26 mouse cellular contexts compared by ENCODE assay signal in the genomic region with DNA sequence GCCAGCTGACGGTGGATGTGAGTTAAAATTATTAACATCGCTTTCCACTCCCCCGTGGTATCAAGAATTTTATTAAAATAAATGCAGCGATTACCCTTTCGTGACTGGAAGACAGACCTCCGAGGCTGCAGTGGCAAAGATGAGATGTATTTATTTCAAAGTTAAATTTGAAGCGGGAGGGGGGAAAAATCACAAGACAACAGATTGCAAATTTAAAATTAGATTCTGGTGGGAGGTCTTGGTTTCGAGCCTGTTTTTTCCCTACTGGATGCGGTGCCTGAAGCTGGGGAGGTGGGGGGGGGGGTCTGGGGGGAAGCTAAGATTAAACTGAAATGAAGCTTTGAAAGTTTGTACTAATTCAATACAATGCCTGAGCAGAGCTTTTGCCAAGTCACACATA.
A peak's percentile ranks its signal among the peaks of the same experiment; 100 is the strongest.
DNase-seq lines count a peak whose midpoint lies in the region; ATAC-seq and TF ChIP-seq lines count a peak whose summit lies in the region.
"Had no signal": no experiment of that assay in that cellular context is flagged by ENCODE, and none has a peak within 500 bp of the region (broad histone marks: within the 10 kb centered on the region; RNA-seq: fewer than 3 reads in every experiment).

No protein-coding gene starts in this region.

- DNase-seq in forebrain, postnatal 0 days: no peak
- no peak for DNase-seq in layer of hippocampus, adult 2 months (ENCODE audit: low spot score in 2 of 2)
- no peak for DNase-seq in layer of hippocampus, adult 8-10 months (ENCODE audit: low spot score in 2 of 2)
- no peak for DNase-seq in left cerebral cortex, adult 2 months (ENCODE audit: extremely low spot score in 1 of 2, low spot score in 2 of 2)
- DNase-seq in left cerebral cortex, adult 11 months (ENCODE audit: low spot score): no peak
- no peak for DNase-seq in thymus, adult 2 months
- DNase-seq: B cell, adult 2 months; cerebellum, adult 11 months; cerebellum, adult 18-20 months; cerebellum, adult 8-10 months; cerebellum, adult 9-11 months; cerebellum, postnatal 14 days; cerebellum, postnatal 36 days; embryo, embryonic 11 days had no signal

- no peak overlapping the region for H3K9ac ChIP-seq in forebrain, postnatal 0 days
- H3K9ac ChIP-seq in forebrain, embryonic 15.5 days (replicated peaks): no peak overlapping the region
- H3K9ac ChIP-seq: embryonic facial prominence, embryonic 13.5 days; embryonic facial prominence, embryonic 15.5 days; forebrain, embryonic 12.5 days had no signal

- no peak for TF ChIP-seq CTCF in forebrain, postnatal 0 days (IDR thresholded peaks at IDR 0.05; ENCODE audit: low read depth)
- no peak for TF ChIP-seq CTCF in layer of hippocampus, adult 2 months (conservative IDR thresholded peaks at IDR 0.05)
- no peak for TF ChIP-seq CTCF in left cerebral cortex, adult 2 months (IDR thresholded peaks at IDR 0.05)
- TF ChIP-seq CTCF in thymus, adult 2 months (IDR thresholded peaks at IDR 0.05; ENCODE audit: borderline replicate concordance, control insufficient read depth, extremely low read depth, insufficient read depth, low read length, poor library complexity): no peak

- no peak overlapping the region for H3K4me2 ChIP-seq in forebrain, postnatal 0 days (ENCODE audit: low read depth)
- H3K4me2 ChIP-seq in forebrain, embryonic 15.5 days (replicated peaks): no peak overlapping the region
- H3K4me2 ChIP-seq: embryonic facial prominence, embryonic 13.5 days; embryonic facial prominence, embryonic 15.5 days; forebrain, embryonic 12.5 days had no signal

- WGBS in forebrain, postnatal 0 days: 45% methylated on average over 9 of the region's 9 CpGs
- 54% methylated on average over 9 of the region's 9 CpGs for WGBS in forebrain, embryonic 15.5 days
- WGBS in thymus, adult 2 months: 94% methylated on average over 9 of the region's 9 CpGs

- H3K36me3 ChIP-seq in forebrain, postnatal 0 days (ENCODE audit: insufficient read depth): no peaks in the 10 kb centered on the region
- H3K36me3 ChIP-seq in forebrain, embryonic 15.5 days: no peaks in the 10 kb centered on the region
- no peaks in the 10 kb centered on the region for H3K36me3 ChIP-seq in thymus, adult 2 months (ENCODE audit: control insufficient read depth, insufficient read depth, low read length)
- H3K36me3 ChIP-seq: embryonic facial prominence, embryonic 13.5 days; embryonic facial prominence, embryonic 15.5 days; forebrain, embryonic 10.5 days; forebrain, embryonic 12.5 days; G1E had no signal

- no peak overlapping the region for H3K4me3 ChIP-seq in forebrain, postnatal 0 days (ENCODE audit: low read depth, low read length)
- no peak overlapping the region for H3K4me3 ChIP-seq in forebrain, embryonic 15.5 days
- H3K4me3 ChIP-seq in layer of hippocampus, adult 2 months: 0 out of 2 replicates have a peak overlapping the region, but pooled peaks have one; percentile 4
- H3K4me3 ChIP-seq in left cerebral cortex, adult 2 months: no peak overlapping the region
- no peak overlapping the region for H3K4me3 ChIP-seq in thymus, adult 2 months (ENCODE audit: control insufficient read depth, insufficient read depth, low read length)
- H3K4me3 ChIP-seq: embryonic facial prominence, embryonic 13.5 days; embryonic facial prominence, embryonic 15.5 days; erythroblast, embryonic 14.5 days; forebrain, embryonic 10.5 days; forebrain, embryonic 12.5 days had no signal

- no peak overlapping the region for H3K27ac ChIP-seq in forebrain, postnatal 0 days (ENCODE audit: low read depth, low read length)
- H3K27ac ChIP-seq in forebrain, embryonic 15.5 days (replicated peaks): no peak overlapping the region
- peak overlapping the region; percentile 87 for H3K27ac ChIP-seq in layer of hippocampus, adult 2 months
- peak overlapping the region; percentile 17; the same call in 1 of the 2 replicates for H3K27ac ChIP-seq in left cerebral cortex, adult 2 months
- H3K27ac ChIP-seq in thymus, adult 2 months (ENCODE audit: control insufficient read depth, insufficient read depth, low read length): no peak overlapping the region
- H3K27ac ChIP-seq: embryonic facial prominence, embryonic 13.5 days; forebrain, embryonic 12.5 days had no signal

- peaks cover 10% of the 10 kb centered on the region; the same call in 1 of the 2 replicates for H3K4me1 ChIP-seq in forebrain, postnatal 0 days (ENCODE audit: insufficient read depth)
- peaks cover 30% of the 10 kb centered on the region for H3K4me1 ChIP-seq in forebrain, embryonic 15.5 days
- no peaks in the 10 kb centered on the region for H3K4me1 ChIP-seq in thymus, adult 2 months (replicated peaks; ENCODE audit: control insufficient read depth, insufficient read depth, low read length)

- no peaks in the 10 kb centered on the region for H3K9me3 ChIP-seq in forebrain, postnatal 0 days (ENCODE audit: low read length)
- H3K9me3 ChIP-seq in forebrain, embryonic 15.5 days: no peaks in the 10 kb centered on the region
- H3K9me3 ChIP-seq: embryonic facial prominence, embryonic 13.5 days; forebrain, embryonic 10.5 days; forebrain, embryonic 12.5 days had no signal

- intact Hi-C loops in left cerebral cortex, adult 2 months (cut with DNase I): no loop called here

- no peaks in the 10 kb centered on the region for H3K27me3 ChIP-seq in forebrain, postnatal 0 days (ENCODE audit: insufficient read depth, low read length)
- no peaks in the 10 kb centered on the region for H3K27me3 ChIP-seq in forebrain, embryonic 15.5 days
- H3K27me3 ChIP-seq in thymus, adult 2 months (ENCODE audit: control insufficient read depth, insufficient read depth, low read length): no peaks in the 10 kb centered on the region
- H3K27me3 ChIP-seq: CH12.LX; embryonic facial prominence, embryonic 13.5 days; embryonic facial prominence, embryonic 15.5 days; forebrain, embryonic 12.5 days; Patski had no signal

- 0 out of 2 replicates have a peak, but pooled peaks have one; percentile 19 for ATAC-seq in forebrain, postnatal 0 days
- no peak for ATAC-seq in forebrain, embryonic 15.5 days (replicated peaks)
- ATAC-seq: activated CD4-positive, CD25-positive, alpha-beta regulatory T cell, adult 4 months; CD4-positive, CD25-positive, alpha-beta regulatory T cell, adult 4 months; forebrain, embryonic 14.5 days had no signal

- no peak for TF ChIP-seq POLR2A in thymus, adult 2 months (IDR thresholded peaks at IDR 0.05; ENCODE audit: control insufficient read depth, extremely low read depth, insufficient read depth, low read length, poor library complexity)

Comparison
In these comparisons a context has a peak if more than half of its experiments do, and no peak if none do; other contexts are left out.
1. H3K27ac ChIP-seq: peak in layer of hippocampus, adult 2 months (single experiment) and left cerebral cortex, adult 2 months (single experiment); none in forebrain, postnatal 0 days (single experiment), forebrain, embryonic 15.5 days (single experiment) and thymus, adult 2 months (single experiment).